Mouse (Mus musculus): Measurements from ENCODE around the gene Armc5. TPM values are rescaled to one million over a fixed set of nuclear protein-coding genes. Genes with fewer than 3 reads are reported as not detected.

Gene Armc5
- 17.8 and 20.0 TPM in 2 replicates for polyA plus RNA-seq (2016; fragmentation: Nextera tagmentation; extraction: Ambion mirVana)

DNA sequence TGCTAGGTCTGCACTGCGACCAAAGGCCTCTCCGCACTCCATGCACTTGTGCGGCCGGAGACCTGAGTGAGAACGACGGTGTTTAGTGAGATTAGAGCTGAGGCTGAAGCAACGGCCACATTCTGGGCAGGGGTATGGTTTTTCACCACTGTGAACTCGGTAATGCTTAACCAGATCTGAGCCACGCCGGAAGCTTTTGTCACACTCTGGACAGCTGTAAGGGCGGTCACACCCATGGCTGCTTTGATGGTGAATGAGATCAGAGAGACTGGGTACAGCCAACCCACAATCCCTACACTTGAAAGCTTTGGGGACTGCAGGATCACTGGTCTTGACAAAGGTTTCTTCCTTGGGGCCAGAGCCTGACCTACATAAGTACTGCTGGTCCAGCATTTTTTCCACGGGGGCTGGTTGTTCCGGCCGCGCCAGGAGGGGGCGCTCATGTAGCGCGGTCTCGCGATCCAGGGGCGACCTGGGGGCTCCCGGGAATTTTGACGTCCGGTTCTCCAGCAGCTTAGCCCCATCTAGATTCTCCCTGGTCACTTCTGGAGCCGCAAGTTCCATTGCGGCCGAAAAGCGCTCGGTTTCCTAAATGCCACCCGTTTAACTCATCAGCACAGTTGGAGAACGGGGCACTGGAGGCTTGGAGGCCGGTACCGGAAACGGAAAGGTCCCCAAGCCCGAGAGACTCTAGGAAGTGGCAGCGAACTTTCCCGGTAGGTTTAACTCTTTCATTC lies at the start of gene Armc5:
Gene Armc5 (plus strand): TSS at position 487 of the 737 bp plus-strand sequence.
- Histone ChIP-seq H3K9me3 (replicated peaks) (no peaks in the 10 kb centered on the region), H3K27ac (peak within 1 kb of the TSS; percentile 94), H3K4me3 (peak within 1 kb of the TSS; percentile 75), H3K27me3 (ENCODE audit: low read depth, poor library complexity, severe bottlenecking) (no peaks in the 10 kb centered on the region), H3K4me1 (peaks cover 26% of the 10 kb centered on the region), H3K36me3 (peaks cover 32% of the 10 kb centered on the region)
- 27% methylated on average over 37 of the region's 37 CpGs for WGBS
- DNase-seq (ENCODE audit: low spot score): peak; percentile 90

DNA sequence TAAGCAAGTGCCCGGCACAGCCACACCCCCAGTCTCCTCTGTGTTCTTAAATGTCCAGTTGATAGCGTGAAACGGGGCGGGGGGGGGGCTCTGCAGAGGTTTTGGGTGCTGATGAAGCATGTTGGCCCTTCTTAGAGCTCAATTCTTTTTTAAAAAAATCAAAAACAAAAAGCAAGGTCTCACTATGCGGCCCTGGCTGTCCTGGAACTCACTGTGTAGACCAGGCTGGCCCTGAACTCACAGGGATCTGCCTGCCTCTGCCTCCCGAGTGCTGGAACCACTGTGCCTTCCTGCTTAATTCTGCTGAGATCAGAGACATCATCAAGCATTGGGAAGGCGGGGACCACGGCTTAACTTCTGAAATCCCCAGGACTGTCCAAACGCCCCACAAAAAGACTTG lies 35.5 kb upstream of the Armc5 start:
- WGBS: 96% methylated on average over 9 of the region's 9 CpGs
- Histone ChIP-seq H3K9me3 (replicated peaks) (no peaks in the 10 kb centered on the region), H3K36me3 (no peaks in the 10 kb centered on the region), H3K4me3 (no peak overlapping the region), H3K27ac (no peak overlapping the region), H3K4me1 (0 out of 2 replicates have a peak, but pooled peaks cover 2% of the 10 kb centered on the region), H3K27me3 (ENCODE audit: low read depth, poor library complexity, severe bottlenecking) (no peaks in the 10 kb centered on the region)
- no peak for DNase-seq (ENCODE audit: low spot score)

DNA sequence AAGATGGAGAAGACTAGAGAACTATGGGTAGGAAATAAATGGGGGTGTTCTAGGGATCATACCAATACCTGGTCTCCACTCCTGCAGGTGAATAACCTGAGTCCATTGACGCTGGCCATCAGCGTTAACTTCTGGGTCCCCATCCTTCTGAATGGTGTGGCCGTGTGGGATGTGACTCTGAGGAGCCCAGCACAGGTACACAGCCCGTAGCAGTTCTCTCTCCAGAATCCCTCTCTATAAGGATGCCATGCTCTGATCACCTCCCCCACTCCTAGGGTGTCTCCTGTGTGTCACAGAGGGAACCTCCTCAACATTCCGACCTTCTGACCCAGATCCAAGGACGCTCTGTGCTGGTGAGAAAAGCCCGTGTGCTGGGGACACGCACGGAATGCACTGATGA lies 34.1 kb upstream of the Armc5 start:
- no peak overlapping the region for H3K4me3 ChIP-seq
- no peaks in the 10 kb centered on the region for H3K9me3 ChIP-seq (replicated peaks)
- DNase-seq (ENCODE audit: low spot score): no peak
- WGBS: 86% methylated on average over 9 of the region's 9 CpGs
- H3K4me1 ChIP-seq: 0 out of 2 replicates have a peak, but pooled peaks cover 2% of the 10 kb centered on the region
- H3K27ac ChIP-seq: no peak overlapping the region
- H3K36me3 ChIP-seq: no peaks in the 10 kb centered on the region
- H3K27me3 ChIP-seq (ENCODE audit: low read depth, poor library complexity, severe bottlenecking): no peaks in the 10 kb centered on the region

DNA sequence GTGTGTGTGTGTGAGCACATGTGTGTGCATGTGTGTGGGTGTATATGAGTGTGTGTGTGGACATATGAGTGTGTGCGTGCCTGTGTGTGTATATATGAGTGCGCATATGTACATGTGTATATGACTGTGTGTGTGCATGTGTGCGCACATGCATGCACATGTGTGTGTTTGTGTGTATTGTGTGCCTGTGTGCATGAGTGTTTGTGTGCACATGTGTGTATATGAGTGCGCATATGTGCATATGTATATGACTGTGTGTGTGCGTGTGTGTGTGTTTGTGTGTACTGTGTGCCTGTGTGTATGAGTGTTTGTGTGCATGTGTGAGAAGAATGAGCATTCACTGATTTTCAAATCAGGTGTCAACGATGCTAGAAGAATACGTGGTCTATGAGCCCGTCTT lies 33.0 kb upstream of the Armc5 start:
- Histone ChIP-seq H3K27ac (no peak overlapping the region), H3K36me3 (no peaks in the 10 kb centered on the region), H3K4me3 (no peak overlapping the region), H3K9me3 (replicated peaks) (no peaks in the 10 kb centered on the region), H3K4me1 (0 out of 2 replicates have a peak, but pooled peaks cover 2% of the 10 kb centered on the region), H3K27me3 (ENCODE audit: low read depth, poor library complexity, severe bottlenecking) (no peaks in the 10 kb centered on the region)
- 95% methylated on average over 8 of the region's 8 CpGs for WGBS
- no peak for DNase-seq (ENCODE audit: low spot score)

DNA sequence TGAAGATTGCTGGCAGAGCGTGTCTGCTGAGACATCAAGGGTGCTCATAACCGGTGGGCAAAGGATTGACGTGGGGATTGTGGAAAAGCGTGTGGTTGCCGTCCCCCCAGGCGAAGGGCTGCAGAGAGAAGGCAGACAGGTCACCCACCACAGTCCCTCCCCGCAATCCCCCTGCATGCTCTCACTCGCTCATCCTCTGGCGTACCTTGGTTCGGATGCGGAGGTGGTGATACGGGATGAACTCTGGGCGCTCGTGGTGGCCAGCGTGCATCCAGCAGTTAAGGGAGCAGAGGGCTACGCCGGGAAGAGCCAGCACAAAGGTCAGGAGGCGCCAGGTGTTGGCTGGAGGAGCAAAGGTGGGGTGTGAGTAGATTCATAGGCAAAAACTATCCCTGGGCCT lies 31.4 kb upstream of the Armc5 start:
- H3K9me3 ChIP-seq (replicated peaks): no peaks in the 10 kb centered on the region
- no peak for DNase-seq (ENCODE audit: low spot score)
- H3K4me3 ChIP-seq: no peak overlapping the region

DNA sequence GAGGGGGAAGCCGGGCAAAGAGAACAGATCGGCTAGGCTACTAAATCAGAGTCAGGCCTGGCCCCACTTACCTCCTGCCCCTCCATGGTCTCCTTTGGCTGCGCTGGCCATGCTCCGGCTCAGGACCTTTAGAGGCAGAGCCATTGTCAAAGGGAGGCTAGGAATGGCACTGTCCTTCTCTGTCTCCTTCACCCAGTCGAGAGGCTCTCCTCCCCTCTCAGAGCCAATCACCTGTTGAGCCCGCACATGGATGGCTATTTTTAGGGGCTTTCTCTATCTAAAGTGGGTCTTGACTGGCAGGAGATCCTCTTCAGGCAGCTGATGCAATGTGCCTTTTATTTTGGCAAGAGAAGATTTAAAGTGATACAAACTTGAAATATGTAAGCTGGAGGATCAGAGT lies 31.0 kb upstream of the Armc5 start, which contains the start of gene Cox6a2:
Gene Cox6a2 (minus strand): TSS at position 236 of the 400 bp plus-strand sequence.
- Histone ChIP-seq H3K27ac (no peak within 1 kb of the TSS), H3K27me3 (ENCODE audit: low read depth, poor library complexity, severe bottlenecking) (no peaks in the 10 kb centered on the region), H3K9me3 (replicated peaks) (no peaks in the 10 kb centered on the region), H3K36me3 (no peaks in the 10 kb centered on the region), H3K4me3 (no peak within 1 kb of the TSS), H3K4me1 (0 out of 2 replicates have a peak, but pooled peaks cover 2% of the 10 kb centered on the region)
- 86% methylated on average over 6 of the region's 6 CpGs for WGBS
- DNase-seq (ENCODE audit: low spot score): no peak

More for the DNA sequence above, 31.4 kb upstream of the Armc5 start:
- 87% methylated on average over 18 of the region's 18 CpGs for WGBS
- no peaks in the 10 kb centered on the region for H3K36me3 ChIP-seq
- H3K27ac ChIP-seq: no peak overlapping the region
- no peaks in the 10 kb centered on the region for H3K27me3 ChIP-seq (ENCODE audit: low read depth, poor library complexity, severe bottlenecking)
- H3K4me1 ChIP-seq: 0 out of 2 replicates have a peak, but pooled peaks cover 2% of the 10 kb centered on the region

DNA sequence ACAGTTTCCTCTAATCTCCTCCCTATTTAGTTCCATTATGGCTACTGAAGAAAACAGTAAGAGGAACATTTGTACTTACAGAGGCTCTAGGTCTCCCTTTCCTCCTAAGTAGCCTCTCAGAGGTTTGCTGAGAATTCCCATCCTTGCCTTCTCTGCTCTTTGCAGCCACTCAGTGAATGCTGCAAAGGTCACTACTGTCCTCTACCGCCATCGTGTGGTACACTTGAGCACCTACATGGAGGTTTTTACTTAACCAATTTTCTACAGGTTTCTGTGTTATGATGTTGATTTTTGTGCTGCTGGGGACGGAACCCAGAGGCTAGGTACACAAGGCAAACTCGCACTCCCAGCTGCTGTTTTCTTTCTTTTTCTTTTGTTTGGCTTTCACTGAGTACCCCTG lies 29.0 kb upstream of the Armc5 start:
- peak; percentile 65 for DNase-seq (ENCODE audit: low spot score)
- no peak overlapping the region for H3K4me3 ChIP-seq
- WGBS: 11% methylated on average over 4 of the region's 4 CpGs
- no peak overlapping the region for H3K27ac ChIP-seq
- no peaks in the 10 kb centered on the region for H3K36me3 ChIP-seq
- H3K9me3 ChIP-seq (replicated peaks): no peaks in the 10 kb centered on the region
- no peaks in the 10 kb centered on the region for H3K27me3 ChIP-seq (ENCODE audit: low read depth, poor library complexity, severe bottlenecking)
- 0 out of 2 replicates have a peak, but pooled peaks cover 2% of the 10 kb centered on the region for H3K4me1 ChIP-seq

DNA sequence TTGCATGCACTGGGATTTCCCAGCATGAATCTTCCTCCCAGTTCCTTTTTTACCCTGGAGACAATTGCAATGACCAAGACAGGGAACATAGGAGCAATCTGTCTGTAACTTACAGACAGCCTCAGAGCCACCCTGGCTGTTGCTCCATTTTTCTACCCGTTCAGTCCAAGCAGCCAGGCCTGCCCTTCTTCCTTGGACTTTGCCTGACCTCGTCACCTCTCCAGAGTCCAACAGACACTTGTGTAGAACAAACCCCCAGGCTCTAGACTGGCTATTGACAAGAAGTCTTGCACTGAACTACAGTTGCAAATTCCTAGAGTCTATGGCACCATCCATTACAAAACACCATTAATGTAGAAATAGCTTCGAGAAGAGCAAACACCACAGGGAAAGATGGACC lies 27.3 kb upstream of the Armc5 start:
- H3K27me3 ChIP-seq (ENCODE audit: low read depth, poor library complexity, severe bottlenecking): no peaks in the 10 kb centered on the region
- H3K4me1 ChIP-seq: 0 out of 2 replicates have a peak, but pooled peaks cover 2% of the 10 kb centered on the region
- H3K27ac ChIP-seq: no peak overlapping the region
- no peak overlapping the region for H3K4me3 ChIP-seq
- DNase-seq (ENCODE audit: low spot score): no peak
- WGBS: 68% methylated on average over 3 of the region's 3 CpGs
- H3K36me3 ChIP-seq: no peaks in the 10 kb centered on the region
- H3K9me3 ChIP-seq (replicated peaks): no peaks in the 10 kb centered on the region

DNA sequence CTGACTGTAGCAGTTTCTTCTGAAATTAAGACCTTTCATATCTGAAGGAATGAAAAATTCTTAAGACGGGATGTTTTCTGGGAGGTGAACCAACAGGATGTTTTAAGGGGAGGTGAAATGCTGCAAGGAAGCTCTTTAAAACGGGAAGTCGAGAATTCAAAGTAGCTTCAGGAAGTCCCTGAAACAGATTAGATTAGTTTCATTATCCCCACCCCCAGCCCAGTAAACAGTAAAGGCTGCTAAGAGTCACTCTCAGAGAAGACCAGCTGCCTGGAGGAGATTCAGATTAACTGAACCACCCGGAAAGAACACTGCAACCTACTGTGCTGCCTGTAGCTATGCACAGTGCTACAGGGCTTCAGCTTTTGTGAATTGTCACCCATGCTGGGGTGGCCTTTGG lies 17.2 kb upstream of the Armc5 start:
- Histone ChIP-seq H3K27me3 (ENCODE audit: low read depth, poor library complexity, severe bottlenecking) (no peaks in the 10 kb centered on the region), H3K27ac (no peak overlapping the region), H3K36me3 (no peaks in the 10 kb centered on the region), H3K4me3 (no peak overlapping the region), H3K9me3 (replicated peaks) (no peaks in the 10 kb centered on the region), H3K4me1 (no peaks in the 10 kb centered on the region)
- no peak for DNase-seq (ENCODE audit: low spot score)
- 85% methylated on average over 4 of the region's 4 CpGs for WGBS

DNA sequence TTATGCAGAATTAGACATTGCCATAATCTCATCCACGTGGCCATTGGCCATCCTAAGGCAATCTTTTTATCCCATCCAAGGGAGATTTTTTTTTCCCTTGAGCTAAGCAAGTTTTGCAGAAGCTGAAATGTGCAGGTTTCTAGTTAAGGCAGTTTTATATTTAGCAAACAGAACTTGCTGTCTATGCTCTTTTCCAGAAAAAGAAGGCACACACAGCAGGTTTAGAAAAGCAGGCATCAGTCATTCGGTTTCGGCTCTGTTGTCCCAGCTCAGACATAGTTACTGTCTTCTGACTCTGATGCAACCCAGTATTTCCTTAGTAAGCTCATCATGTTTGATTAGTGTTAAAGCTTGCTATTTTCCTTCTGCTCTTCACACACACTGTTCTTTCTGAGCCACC lies 16.2 kb upstream of the Armc5 start:
- WGBS: 93% methylated on average over 3 of the region's 3 CpGs
- Histone ChIP-seq H3K27me3 (ENCODE audit: low read depth, poor library complexity, severe bottlenecking) (no peaks in the 10 kb centered on the region), H3K27ac (no peak overlapping the region), H3K36me3 (no peaks in the 10 kb centered on the region), H3K4me1 (no peaks in the 10 kb centered on the region), H3K4me3 (no peak overlapping the region), H3K9me3 (replicated peaks) (no peaks in the 10 kb centered on the region)
- no peak for DNase-seq (ENCODE audit: low spot score)

DNA sequence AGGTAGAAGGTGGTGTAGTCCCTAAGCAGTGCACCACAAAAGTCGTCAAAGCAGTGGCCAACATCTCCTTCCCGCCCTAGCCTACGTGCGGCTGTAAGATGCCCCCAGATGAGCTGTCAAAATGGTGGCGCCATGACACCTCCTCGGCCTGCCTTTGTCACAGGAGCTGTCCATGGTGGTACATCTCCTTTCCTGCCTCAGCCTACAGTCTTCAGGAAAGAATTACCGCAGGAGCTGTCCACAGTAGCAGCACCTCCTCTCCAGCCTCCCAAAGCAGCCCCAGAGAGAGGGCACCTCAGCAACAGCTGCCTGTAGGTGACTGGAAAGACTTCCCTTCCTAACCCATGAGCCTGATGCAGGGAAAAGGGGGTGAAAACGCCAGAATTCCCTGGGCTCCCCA lies 5.4 kb upstream of the Armc5 start:
- Histone ChIP-seq H3K27me3 (ENCODE audit: low read depth, poor library complexity, severe bottlenecking) (no peaks in the 10 kb centered on the region), H3K36me3 (peaks cover 8% of the 10 kb centered on the region), H3K27ac (no peak overlapping the region), H3K4me1 (peaks cover 11% of the 10 kb centered on the region), H3K9me3 (replicated peaks) (no peaks in the 10 kb centered on the region), H3K4me3 (no peak overlapping the region)
- no peak for DNase-seq (ENCODE audit: low spot score)
- WGBS: 41% methylated on average over 8 of the region's 8 CpGs

DNA sequence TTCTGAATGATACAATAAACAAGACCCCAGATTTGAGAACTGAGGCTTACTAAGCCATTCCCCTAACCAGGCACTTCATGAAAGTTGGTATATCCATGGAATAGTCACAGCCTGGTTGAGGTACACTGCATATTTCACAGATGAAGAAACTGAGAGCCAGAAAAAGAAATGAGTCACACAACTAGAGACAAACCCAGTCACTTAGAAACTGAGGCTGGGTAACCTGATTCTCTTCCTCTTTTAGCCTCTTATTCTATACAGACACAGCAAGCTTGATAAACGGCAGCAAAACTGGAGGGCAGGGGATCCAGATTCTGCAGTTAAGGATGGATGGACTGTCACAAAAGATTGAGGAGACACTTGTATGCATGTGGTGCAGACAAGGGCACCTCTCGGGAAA lies 2.3 kb upstream of the Armc5 start:
- DNase-seq (ENCODE audit: low spot score): peak; percentile 7

DNA sequence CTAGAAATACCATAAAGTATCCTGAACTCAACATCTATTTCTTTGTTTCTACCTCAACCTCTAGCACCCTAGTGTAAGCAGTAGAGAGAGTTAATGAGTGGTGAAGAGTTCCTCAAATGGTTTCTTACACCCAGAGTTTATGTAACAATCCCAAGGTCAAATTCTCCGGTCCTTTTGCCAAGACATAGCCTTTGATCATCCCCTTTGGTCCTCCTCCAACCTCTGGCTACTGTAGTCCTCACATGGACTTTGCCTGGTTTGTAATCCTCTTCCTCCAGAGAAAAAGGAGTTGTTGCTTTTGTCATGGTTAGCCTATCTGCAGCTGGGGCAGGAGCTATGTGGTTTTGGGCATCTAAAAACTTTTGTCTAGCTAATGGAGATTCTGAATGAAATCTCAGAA lies 1.7 kb upstream of the Armc5 start:
- Histone ChIP-seq H3K27me3 (ENCODE audit: low read depth, poor library complexity, severe bottlenecking) (no peaks in the 10 kb centered on the region), H3K9me3 (replicated peaks) (no peaks in the 10 kb centered on the region), H3K27ac (no peak overlapping the region), H3K36me3 (peaks cover 16% of the 10 kb centered on the region), H3K4me3 (no peak overlapping the region), H3K4me1 (peaks cover 26% of the 10 kb centered on the region)
- WGBS: 100% methylated on average over 1 of the region's 1 CpGs
- no peak for DNase-seq (ENCODE audit: low spot score)

More for the DNA sequence above, 2.3 kb upstream of the Armc5 start:
- Histone ChIP-seq H3K4me3 (no peak overlapping the region), H3K9me3 (replicated peaks) (no peaks in the 10 kb centered on the region), H3K4me1 (peaks cover 26% of the 10 kb centered on the region), H3K27me3 (ENCODE audit: low read depth, poor library complexity, severe bottlenecking) (no peaks in the 10 kb centered on the region), H3K27ac (no peak overlapping the region), H3K36me3 (peaks cover 9% of the 10 kb centered on the region)
- 79% methylated on average over 2 of the region's 2 CpGs for WGBS
